Mouse (Mus musculus): ENCODE data around the gene Olfr945.

The Olfr945 gene

DNA sequence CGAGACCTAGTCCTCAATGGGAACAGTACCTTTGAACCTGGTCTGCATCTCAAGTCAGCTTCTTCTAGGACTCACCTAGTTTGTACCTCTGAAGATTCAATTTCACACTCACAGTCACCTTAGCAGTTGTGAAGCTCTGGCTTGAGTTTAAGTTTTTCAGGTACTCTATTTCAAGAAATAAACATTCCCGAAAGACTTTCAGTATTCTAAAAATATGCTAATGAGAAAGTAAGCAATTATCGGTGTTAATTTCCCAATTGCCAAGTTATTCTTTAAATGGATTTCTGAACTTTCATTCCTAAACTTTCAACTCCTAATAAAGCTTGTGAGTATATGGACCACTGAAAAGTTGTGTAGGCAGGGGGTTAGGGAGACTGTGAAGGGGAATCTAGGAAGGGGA is at the start of gene Olfr945:
TSS of gene Olfr945 (minus strand) at position 101 of the 400 bp plus-strand sequence.
- no peak for DNase-seq (ENCODE audit: inconsistent ontology term)

DNA sequence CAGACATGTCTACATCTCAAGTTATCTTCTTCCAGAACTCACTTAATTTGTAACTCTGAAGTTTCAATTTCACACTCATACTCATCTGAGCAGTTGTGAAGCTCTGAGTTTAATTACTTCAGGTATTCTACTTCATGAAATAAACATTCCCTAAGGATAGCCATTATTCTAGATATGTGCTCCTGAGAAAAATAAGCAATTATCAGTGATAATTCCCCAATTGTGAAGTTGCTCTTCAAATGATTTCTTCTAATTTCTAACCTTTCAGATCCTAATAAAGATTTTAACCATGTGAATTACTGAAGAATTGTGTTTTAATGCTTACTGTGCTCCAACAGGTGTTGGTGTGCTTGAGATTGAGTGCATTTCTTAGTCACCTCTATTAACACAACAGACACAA is 49.3 kb upstream of the Olfr945 start, which contains the start of gene Olfr948:
TSS of gene Olfr948 (minus strand) at position 101 of the 400 bp plus-strand sequence.
- no peak for DNase-seq (ENCODE audit: inconsistent ontology term)

DNA sequence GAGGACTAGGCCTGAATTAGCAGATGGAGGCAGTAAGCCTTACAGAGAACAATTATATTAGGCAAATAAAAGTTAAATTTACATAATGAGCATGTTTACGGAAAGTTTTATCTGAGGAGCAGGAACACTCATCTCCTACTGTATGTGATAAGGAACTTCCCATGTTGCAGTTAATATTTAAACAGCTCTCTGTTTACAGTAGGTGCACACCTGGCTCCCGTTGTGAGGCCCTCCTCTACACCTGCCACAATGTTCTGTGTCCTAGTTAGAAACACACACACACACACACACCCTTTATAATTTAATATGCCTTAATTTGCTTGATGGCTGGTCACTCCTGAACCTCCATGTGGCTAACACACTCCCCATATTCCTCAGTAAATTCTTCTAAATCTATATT is 10.5 kb upstream of the Olfr945 start:
- DNase-seq (ENCODE audit: inconsistent ontology term): no peak

DNA sequence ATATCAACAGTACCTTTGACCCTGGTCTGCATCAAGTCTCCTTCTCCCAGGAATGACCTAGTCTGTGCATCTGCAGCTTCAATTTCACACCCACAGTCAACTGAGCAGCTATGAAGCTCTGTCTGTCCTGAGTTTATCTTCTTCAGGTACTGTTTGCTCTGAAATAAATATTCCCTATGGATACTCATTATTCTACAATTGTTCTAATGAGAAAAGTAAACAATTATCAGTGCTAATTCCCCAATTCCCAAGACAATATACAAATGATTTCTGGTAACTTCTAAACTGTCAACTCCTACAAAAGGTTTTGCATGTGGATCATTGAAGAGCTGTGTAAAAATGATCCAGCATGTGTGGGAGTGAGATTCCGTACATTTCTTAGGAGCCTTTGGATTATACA is 26.7 kb downstream of the Olfr945 start, which contains the start of gene Olfr1537:
TSS of gene Olfr1537 (minus strand) at position 101 of the 400 bp plus-strand sequence.
- DNase-seq (ENCODE audit: inconsistent ontology term): no peak
